Mouse (Mus musculus) gonadal fat pad, adult 2 months (tissue): ENCODE results near the gene Cdt1. TPM values are rescaled to one million over a fixed set of nuclear protein-coding genes. Genes with fewer than 3 reads are reported as not detected.
"Not testable (repeated sequence)": the region's sequence is repeated elsewhere in the genome, so short reads cannot be mapped to it uniquely, and the experiment has no call there.

ENCODE experiments used
- DNase-seq: peaks from one replicate; pipeline ENCODE4 v3.0.0-alpha.2; 2012; ENCODE audit warnings: low read depth
- polyA plus RNA-seq: library from polyadenylated mRNA; depleted of rRNA; stranded (reverse); fragments of >200 nt; gene quantifications from 2 replicates; pipeline ENCODE4 v1.2.3, GENCODE M21; 2012

Gene Cdt1
- polyA plus RNA-seq, 1 experiment = 4.6 TPM

- DNase-seq = no peak
Observed at GRCm38 (mm10) chr8:122550234-122550994, 17.4 kb upstream of the Cdt1 start.

DNA sequence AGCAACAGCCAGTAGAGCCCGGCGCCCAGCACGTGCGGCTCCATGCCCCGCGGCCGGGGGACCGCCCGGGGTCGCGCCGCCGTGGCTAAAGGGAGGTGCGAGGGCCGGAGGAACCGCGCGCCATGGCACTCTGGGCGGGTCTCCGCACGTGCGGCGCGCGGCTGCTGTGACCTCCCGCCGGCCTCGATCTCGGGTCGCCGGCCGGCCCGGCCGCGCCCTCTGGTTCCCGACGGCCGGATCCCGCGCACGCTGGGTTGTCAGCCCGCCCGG is 16.9 kb upstream of the Cdt1 start:
- DNase-seq = no peak

DNA sequence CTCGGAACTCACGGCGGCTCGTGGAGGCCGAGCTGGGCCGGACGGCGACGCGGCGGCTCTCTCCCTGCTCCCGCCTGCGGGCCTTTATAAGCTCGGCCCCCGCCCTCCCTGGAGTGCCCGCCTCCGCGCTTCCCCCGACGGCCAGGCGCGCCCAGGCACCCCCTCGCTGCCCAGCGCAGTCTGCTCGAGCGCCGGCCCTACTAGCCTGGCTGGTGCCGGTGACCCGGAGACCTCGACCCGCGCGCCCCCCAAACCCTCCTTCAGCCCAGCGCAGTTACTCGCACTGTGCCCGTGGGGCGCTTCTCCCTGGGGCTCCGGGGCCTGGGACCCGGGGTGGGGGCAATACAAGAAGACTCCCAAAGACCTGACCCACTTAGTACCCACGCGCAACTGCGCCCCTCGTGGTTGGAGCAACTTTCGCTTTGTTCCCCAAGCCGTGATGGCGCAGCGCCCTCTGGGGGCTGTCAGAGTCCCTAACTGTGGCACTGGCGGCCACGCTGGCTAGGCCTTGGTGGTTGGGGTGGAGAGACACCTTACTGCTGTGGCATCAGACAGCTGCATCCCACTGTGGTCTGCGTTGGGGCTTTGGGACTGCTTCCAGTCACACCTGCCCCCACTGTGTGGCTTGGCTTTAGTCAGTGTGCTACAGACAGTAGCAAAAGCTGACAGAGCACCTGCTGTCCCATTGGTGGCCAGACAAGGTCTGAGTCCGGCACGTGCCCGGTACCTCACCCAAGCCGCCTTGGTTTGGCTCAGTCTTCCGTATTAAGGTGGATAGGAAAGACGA is 16.4 kb upstream of the Cdt1 start, which contains the start of gene Piezo1:
Piezo1 (minus strand) TSS at position 65 of the 787 bp plus-strand sequence.
- no peak for DNase-seq

DNA sequence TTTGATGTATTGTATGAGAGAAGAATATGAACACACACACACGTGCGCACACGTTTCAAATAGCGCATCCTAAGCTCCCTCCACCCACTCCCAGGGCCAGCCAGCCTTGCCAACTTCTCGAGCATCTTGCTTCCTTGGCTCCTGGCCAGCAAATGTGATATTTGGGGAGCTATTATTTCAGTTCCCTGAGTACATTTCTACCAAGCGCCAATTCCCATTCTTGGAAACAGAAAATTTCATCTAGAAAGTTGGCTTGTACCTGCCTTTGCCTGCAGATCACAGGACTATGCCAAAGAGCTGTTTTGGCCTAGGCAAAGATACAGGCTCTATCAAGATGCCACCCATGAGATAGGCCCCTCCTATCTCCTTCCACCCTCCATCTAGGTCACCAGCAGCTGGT is 13.0 kb upstream of the Cdt1 start:
- no peak for DNase-seq

GRCm38 (mm10) chr8:122556030-122557009 is 11.5 kb upstream of the Cdt1 start:
- no peak for DNase-seq

DNA sequence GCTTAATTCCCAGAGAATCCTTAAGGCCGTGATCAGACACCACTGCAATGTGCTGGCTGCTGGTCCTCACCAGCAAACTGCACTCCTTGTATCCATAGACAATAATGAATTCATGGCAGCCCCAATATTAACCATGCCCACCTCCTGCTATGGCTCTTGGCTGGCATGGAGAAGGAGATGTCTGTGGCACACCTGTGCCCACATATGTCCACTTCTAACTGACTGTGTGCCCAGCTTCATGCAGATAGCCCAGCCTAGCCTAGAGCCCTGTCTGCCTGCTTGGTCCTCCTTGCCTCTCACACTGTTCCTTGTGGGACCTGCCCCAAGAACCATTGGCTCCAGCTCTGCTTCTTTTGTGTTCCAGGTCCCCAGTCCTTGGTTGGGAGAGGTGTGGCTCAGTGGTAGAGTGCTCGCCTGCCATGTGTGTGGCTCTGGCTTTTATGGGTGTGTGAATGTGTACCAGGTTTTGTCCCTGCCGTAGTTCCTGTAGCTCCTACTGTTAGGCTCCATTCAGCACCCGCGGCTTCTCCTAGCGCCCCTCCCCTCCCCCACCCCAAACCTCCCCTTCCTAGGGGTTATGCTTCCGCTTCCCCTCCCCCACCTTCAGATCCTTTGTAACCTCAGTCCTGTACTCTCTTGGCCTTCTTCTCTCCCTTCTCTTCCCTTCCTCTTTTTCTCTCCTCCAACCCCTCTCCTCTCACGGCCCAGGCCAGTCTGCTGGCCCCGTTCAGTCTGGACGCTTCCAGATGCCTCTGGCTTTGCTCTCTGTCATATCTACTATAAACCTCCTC is 10.4 kb upstream of the Cdt1 start:
- no peak for DNase-seq

GRCm38 (mm10) chr8:122558671-122559349 is 9.0 kb upstream of the Cdt1 start:
- DNase-seq = no peak

DNA sequence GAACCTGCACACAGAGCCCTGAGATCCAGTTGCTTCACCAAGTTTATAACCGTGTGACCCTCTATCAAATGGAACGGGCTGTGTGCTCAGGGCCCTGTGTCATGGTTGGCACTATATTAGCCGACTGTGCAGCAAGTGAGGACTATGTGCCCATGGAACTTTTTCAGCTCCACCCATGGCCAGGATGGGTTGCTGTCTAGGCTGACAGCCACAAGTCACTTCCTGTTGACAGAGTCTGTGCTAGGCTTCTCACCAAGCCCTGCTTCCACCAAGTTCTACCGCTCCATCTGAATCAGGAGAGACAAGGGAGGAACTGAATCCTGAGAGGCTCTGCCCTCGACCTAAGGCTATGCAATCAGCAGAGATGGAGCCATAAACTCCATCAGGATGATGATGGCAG is 6.6 kb upstream of the Cdt1 start:
- no peak for DNase-seq

DNA sequence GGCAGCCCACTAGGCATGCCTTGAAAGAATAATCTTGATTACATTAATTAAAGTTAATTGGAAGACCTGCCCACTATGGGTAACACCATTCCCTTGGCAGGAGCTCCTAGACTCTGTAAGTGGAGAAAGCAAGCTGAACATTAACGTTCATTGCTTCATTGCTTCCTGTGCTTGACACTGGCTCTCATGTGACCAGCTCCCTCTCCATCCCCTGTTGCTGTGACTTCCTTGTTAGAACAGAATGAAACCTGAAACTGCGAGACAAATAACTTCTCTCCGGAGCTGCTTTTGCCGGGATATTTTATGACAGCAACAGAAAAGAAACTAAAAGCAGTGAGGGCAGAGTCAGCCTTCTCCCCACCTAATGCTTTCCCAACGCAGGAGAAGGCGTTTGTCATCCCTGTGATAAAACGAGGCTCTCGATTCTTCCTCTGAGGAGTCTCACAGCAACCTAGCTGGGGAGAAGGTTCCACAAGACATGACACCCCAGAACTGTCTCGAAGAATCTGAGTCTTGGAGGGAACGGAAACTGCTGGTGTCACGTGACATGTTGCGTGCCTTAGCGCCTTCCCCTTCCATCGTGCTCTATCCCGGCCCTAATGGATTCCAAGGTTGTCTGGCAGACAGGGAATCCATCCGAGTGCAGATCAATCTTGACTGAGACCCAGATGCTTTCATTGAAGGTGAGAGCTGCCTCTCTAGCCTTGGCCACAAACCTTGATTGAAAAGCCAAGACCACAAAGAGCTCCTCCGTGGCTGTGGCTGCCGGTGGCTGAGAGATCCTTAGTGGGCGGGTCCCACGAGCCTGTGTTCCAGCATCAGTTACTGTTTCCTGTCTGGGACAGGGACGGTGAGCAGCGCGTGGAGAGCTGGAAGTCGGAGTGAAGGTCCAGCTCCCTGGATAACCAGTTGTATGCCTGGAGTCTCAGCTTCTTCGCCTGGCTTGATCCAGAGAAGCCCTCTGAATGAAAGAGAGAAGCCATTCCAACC is 3.2 kb upstream of the Cdt1 start:
- no peak for DNase-seq

- no peak for DNase-seq
Observed at GRCm38 (mm10) chr8:122566766-122567165, 1.0 kb upstream of the Cdt1 start.

GRCm38 (mm10) chr8:122568109-122568504 is 292 bp downstream of the Cdt1 start:
- no peak for DNase-seq

DNA sequence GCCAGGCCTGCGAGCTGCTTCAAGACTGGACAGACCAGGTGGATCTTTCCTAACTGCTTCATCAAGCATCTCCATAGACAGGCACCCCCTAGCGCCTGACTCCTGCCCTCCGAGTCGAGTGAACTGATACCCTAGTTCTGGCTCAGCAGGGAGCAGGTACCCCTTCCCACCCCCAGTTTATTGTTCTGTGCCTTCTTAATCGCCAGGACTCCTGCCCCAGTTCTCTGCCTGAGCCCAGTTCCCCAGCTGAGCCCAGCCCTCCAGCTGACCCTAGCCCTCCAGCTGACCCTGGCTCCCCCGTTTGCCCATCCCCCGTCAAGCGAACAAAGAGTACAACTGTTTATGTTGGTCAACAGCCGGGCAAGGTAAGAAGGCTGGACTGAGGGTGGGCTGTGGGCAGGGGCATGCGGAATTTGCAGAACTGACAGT is 1.1 kb downstream of the Cdt1 start:
- no peak for DNase-seq

- no peak for DNase-seq
Observed at GRCm38 (mm10) chr8:122569329-122569728, 1.5 kb downstream of the Cdt1 start.

- no peak for DNase-seq
Observed at GRCm38 (mm10) chr8:122569996-122570395, 2.2 kb downstream of the Cdt1 start.

GRCm38 (mm10) chr8:122571153-122571552 is 3.3 kb downstream of the Cdt1 start:
- no peak for DNase-seq

- no peak for DNase-seq
Observed at GRCm38 (mm10) chr8:122571750-122572267, 4.0 kb downstream of the Cdt1 start.

DNA sequence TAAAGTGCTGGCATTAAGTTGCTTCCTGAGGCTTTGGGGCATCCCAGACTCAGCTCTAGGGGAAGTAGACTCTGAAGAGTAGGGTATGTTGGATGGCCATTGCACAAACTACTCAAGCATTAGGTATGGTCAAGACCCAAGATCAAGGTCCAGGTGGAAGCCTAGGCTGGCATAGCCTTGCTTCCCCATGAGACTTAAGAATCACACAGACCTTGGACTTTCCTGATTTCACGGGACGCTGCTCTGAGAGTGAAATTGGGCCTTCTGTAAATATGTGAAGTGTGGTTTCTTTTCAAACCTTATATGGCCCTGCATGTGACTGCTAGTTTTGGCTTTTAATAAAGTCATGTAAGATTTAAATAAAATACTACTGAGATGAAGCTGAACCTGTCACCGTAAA is 4.9 kb downstream of the Cdt1 start:
- no peak for DNase-seq

DNA sequence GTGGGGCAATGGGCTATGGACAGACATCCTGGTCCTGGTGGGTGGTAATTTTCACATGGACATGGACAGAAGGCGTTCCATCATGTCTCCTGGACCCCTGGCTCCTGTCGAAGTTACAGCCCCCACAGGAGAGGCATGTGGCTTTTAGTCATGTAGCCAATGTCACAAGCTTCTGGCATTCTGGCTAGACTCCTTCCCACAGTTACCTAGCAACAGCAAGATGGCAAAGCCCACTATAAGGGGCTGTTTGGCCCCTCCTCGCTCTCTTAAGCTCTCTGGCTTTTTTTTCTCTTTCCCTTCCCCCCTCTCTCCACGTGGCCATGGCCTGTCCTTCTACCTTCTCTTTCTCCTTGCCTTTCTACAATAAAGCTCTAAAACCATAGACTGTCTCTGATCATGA is 5.4 kb downstream of the Cdt1 start:
- not testable (repeated sequence) for DNase-seq

DNA sequence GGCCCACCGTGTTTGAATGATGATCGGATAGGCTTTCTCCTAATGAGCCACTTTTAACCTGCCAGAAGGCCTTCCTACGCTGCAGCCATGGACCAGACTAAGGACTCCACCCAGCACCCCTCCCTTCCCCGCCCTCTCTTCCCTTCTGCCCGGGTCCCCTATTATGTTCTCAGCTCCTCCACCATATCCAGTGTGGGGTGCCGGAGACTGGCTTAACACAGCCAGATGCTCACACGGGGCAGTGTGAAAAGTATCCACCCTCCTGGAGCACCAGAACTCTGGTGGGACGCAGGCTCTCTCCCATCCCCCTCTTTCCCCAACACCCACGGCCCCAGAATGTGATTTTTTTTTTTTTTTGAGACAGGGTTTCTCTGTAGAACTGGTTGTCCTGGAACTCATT is 5.8 kb downstream of the Cdt1 start:
- no peak for DNase-seq
